Mouse (Mus musculus) cerebellum, adult 11-12 months (tissue): ENCODE measurements at regions not wholly inside any gene's neighbourhood (a gene's known extent, or its start where the extent isn't known, plus 50 kb on each side); places are given as distances from the start of the nearest gene placed in this dataset.
A peak's percentile ranks its signal among the peaks of the same experiment; 100 is the strongest.

Experiments used
- DNase-seq: peaks from one replicate; pipeline ENCODE4 v3.0.0; 2022

GRCm38 (mm10) chr8:44525915-44526314 is 409.3 kb upstream of the Fat1 start:
- DNase-seq: peak; percentile 17

GRCm38 (mm10) chr8:44529696-44530095 is 405.6 kb upstream of the Fat1 start:
- no peak for DNase-seq

DNA sequence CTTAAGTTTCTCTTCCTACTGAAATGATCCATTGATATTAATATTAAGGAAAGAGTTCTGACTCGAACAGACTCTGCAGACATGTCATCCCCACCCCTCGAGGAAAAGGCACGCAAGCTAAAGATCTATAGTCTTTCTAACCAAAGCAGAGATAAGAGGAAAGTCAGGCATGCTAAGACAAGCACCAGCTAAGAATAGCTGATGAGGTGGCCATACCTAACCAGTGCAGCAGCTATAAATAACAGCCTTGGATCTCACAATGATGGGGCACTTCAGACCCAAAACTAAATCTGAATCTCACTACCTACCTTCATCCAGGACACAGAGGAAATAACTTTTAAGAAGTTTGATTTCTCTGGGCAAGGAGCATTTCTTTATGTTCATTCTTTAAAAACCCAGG is 386.4 kb upstream of the Fat1 start:
- DNase-seq: no peak

- no peak for DNase-seq
These were observed 376.1 kb upstream of the Fat1 start for GRCm38 (mm10) chr8:44559161-44559560.

DNA sequence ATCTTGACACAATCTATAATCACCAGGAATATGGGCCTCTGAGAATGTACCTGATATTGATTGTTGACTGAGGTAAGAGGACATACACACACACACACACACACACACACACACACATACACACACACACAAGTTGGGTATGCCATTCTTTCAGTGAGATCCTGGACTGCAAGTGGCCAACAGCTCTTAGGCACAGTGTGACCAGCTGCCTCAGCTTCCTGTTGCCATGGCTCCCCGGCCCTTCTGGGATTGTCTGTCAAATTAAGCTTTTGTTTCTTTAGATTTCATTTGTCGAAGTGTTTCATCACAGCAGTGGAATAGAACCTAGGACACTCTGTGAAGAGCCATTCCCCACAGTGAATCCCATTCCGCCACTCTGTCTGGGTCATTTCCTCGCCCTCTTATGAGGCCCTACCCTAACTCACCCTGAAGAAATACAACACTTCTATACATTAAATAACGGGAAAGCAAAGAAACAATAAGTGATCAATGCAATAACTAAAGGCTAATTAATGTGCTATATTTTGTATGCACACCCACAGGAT is 358.9 kb upstream of the Fat1 start:
- DNase-seq: no peak

DNA sequence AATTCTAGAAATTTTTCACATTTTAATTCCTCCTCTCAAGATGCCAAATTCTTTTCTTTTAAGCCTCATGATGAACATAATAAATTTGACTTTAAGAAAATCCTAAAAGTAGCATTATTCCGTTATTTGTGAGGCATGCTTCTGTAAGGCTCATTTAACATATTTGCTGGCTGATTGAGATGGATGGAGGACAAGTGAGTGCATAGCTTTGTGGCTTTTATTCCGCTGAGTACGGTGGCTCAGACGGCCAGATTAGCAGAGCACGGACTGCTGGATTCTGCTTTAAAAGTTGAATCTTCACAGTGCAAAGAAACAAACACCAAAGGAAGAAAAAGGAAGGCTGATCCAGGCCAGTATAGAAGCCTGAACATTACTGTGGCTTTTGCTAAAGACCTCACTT is 358.3 kb upstream of the Fat1 start:
- DNase-seq: no peak
